Mouse (Mus musculus) liver, embryonic 15.5 days (tissue): ENCODE data around the gene Gm44790. TPM values are rescaled to one million over a fixed set of nuclear protein-coding genes. Genes with fewer than 3 reads are reported as not detected.
A peak's percentile ranks its signal among the peaks of the same experiment; 100 is the strongest.

Experiments
- ATAC-seq: fragments of 200-750 bp; cut with Nextera tagmentation; 2 replicates; pipeline ENCODE4 v1.8.0; 2017; ENCODE audit warnings: moderate number of reproducible peaks, mild to moderate bottlenecking, moderate library complexity; ENCODE audit not compliant: insufficient read depth
- H3K27ac ChIP-seq: fragments of 300-500 bp; sonication (generic); replicated peaks from 2 replicates; pipeline ENCODE4 v1.5.1; 2015; ENCODE audit warnings: mild to moderate bottlenecking, inconsistent platforms
- H3K27me3 ChIP-seq: fragments of 300-500 bp; sonication (generic); 2 replicates; pipeline ENCODE4 v1.6.1; 2015; ENCODE audit warnings: mild to moderate bottlenecking, inconsistent platforms
- H3K36me3 ChIP-seq: fragments of 300-500 bp; sonication (generic); replicated peaks from 2 replicates; pipeline ENCODE4 v1.6.1; 2015; ENCODE audit warnings: moderate library complexity, mild to moderate bottlenecking, inconsistent platforms
- H3K4me1 ChIP-seq: fragments of 300-500 bp; sonication (generic); replicated peaks from 2 replicates; pipeline ENCODE4 v1.6.1; 2015; ENCODE audit warnings: inconsistent platforms
- H3K4me2 ChIP-seq: fragments of 300-500 bp; sonication (generic); 2 replicates; pipeline ENCODE4 v1.6.1; 2015; ENCODE audit warnings: moderate library complexity, mild to moderate bottlenecking, inconsistent platforms
- H3K4me3 ChIP-seq: fragments of 300-500 bp; sonication (generic); replicated peaks from 2 replicates; pipeline ENCODE4 v1.5.1; 2015; ENCODE audit warnings: mild to moderate bottlenecking, inconsistent platforms
- H3K9ac ChIP-seq: fragments of 300-500 bp; sonication (generic); 2 replicates; pipeline ENCODE4 v1.6.1; 2015; ENCODE audit warnings: moderate library complexity, mild to moderate bottlenecking, inconsistent platforms
- H3K9me3 ChIP-seq: fragments of 300-500 bp; sonication (generic); replicated peaks from 2 replicates; pipeline ENCODE4 v1.6.1; 2016; ENCODE audit warnings: inconsistent platforms
- WGBS: fragments of 180-500 bp; shearing (Covaris S2); methylation state at CpG from one replicate; pipeline ENCODE4 v1.1.7; 2015; ENCODE audit warnings: mixed read lengths; ENCODE audit not compliant: insufficient replicate concordance; 5-methylcytosine and 5-hydroxymethylcytosine counted together
- polyA plus RNA-seq: library from polyadenylated mRNA; unstranded; fragments of >200 nt; fragmentation: Nextera tagmentation; extraction: Ambion mirVana; gene quantifications from 2 replicates; pipeline ENCODE4 v1.2.1, GENCODE M21; 2015

Gm44790 gene
- polyA plus RNA-seq, 1 experiment from 2014 or later = not detected

- WGBS = 81% methylated on average over 17 of the region's 17 CpGs
- Histone ChIP-seq H3K27ac (no peak overlapping the region), H3K4me1 (peaks cover 45% of the 10 kb centered on the region), H3K9me3 (no peaks in the 10 kb centered on the region), H3K27me3 (peaks cover 8% of the 10 kb centered on the region; the same call in 1 of the 2 replicates), H3K36me3 (peaks cover 49% of the 10 kb centered on the region), H3K4me2 (0 out of 2 replicates have a peak overlapping the region, but pooled peaks have one; percentile 97), H3K9ac (no peak overlapping the region), H3K4me3 (no peak overlapping the region)
- no peak for ATAC-seq
Observed at GRCm38 (mm10) chr6:86394078-86394720, 32.3 kb upstream of the Gm44790 start.

GRCm38 (mm10) chr6:86395021-86395420 lies 31.4 kb upstream of the Gm44790 start:
- 77% methylated on average over 9 of the region's 9 CpGs for WGBS
- 0 out of 2 replicates have a peak overlapping the region, but pooled peaks have one; percentile 10 for H3K9ac ChIP-seq
- no peaks in the 10 kb centered on the region for H3K9me3 ChIP-seq
- peaks cover 46% of the 10 kb centered on the region for H3K4me1 ChIP-seq
- ATAC-seq = no peak
- peak overlapping the region; percentile 94 for H3K4me3 ChIP-seq
- peaks cover 9% of the 10 kb centered on the region; the same call in 1 of the 2 replicates for H3K27me3 ChIP-seq
- H3K4me2 ChIP-seq = peak overlapping the region; percentile 97
- peak overlapping the region; percentile 29 for H3K27ac ChIP-seq
- H3K36me3 ChIP-seq = peaks cover 41% of the 10 kb centered on the region

- H3K9ac ChIP-seq = peak overlapping the region; percentile 80
- peak overlapping the region; percentile 94 for H3K4me3 ChIP-seq
- H3K4me1 ChIP-seq = peaks cover 54% of the 10 kb centered on the region
- ATAC-seq = no peak
- H3K36me3 ChIP-seq = peaks cover 32% of the 10 kb centered on the region
- H3K9me3 ChIP-seq = no peaks in the 10 kb centered on the region
- H3K27ac ChIP-seq = peak overlapping the region; percentile 90
- 12% methylated on average over 10 of the region's 10 CpGs for WGBS
- peaks cover 9% of the 10 kb centered on the region; the same call in 1 of the 2 replicates for H3K27me3 ChIP-seq
- H3K4me2 ChIP-seq = peak overlapping the region; percentile 97
Observed at GRCm38 (mm10) chr6:86395969-86396368, 30.5 kb upstream of the Gm44790 start.

GRCm38 (mm10) chr6:86396581-86397256 lies 29.7 kb upstream of the Gm44790 start, which contains the start of gene Pcyox1:
Gene Pcyox1, minus strand, starts transcription at chr6:86397154.
- Histone ChIP-seq H3K27me3 (peaks cover 9% of the 10 kb centered on the region; the same call in 1 of the 2 replicates), H3K36me3 (peaks cover 24% of the 10 kb centered on the region), H3K9me3 (no peaks in the 10 kb centered on the region), H3K27ac (peak within 1 kb of the TSS; percentile 90), H3K9ac (peak within 1 kb of the TSS; percentile 80), H3K4me3 (peak within 1 kb of the TSS; percentile 94), H3K4me1 (peaks cover 61% of the 10 kb centered on the region), H3K4me2 (peak within 1 kb of the TSS; percentile 97)
- under 1% methylated on average over 51 of the region's 51 CpGs for WGBS
- ATAC-seq = peak; percentile 87

- Histone ChIP-seq H3K27ac (peak overlapping the region; percentile 90), H3K36me3 (peaks cover 17% of the 10 kb centered on the region), H3K9me3 (no peaks in the 10 kb centered on the region), H3K9ac (peak overlapping the region; percentile 80), H3K27me3 (peaks cover 9% of the 10 kb centered on the region; the same call in 1 of the 2 replicates), H3K4me3 (peak overlapping the region; percentile 94), H3K4me2 (peak overlapping the region; percentile 97), H3K4me1 (peaks cover 62% of the 10 kb centered on the region)
- no peak for ATAC-seq
- WGBS = 4% methylated on average over 14 of the region's 14 CpGs
Observed at GRCm38 (mm10) chr6:86397257-86397980, 29.0 kb upstream of the Gm44790 start.

- H3K4me1 ChIP-seq = peaks cover 66% of the 10 kb centered on the region
- H3K9me3 ChIP-seq = no peaks in the 10 kb centered on the region
- no peak overlapping the region for H3K4me2 ChIP-seq
- H3K4me3 ChIP-seq = no peak overlapping the region
- peaks cover 5% of the 10 kb centered on the region; the same call in 1 of the 2 replicates for H3K36me3 ChIP-seq
- no peak overlapping the region for H3K27ac ChIP-seq
- ATAC-seq = no peak
- peaks cover 9% of the 10 kb centered on the region; the same call in 1 of the 2 replicates for H3K27me3 ChIP-seq
- no peak overlapping the region for H3K9ac ChIP-seq
- WGBS = 80% methylated on average over 2 of the region's 2 CpGs
Observed at GRCm38 (mm10) chr6:86398986-86399385, 27.5 kb upstream of the Gm44790 start.

- no peaks in the 10 kb centered on the region for H3K9me3 ChIP-seq
- ATAC-seq = no peak
- no peak overlapping the region for H3K9ac ChIP-seq
- H3K4me2 ChIP-seq = no peak overlapping the region
- H3K4me1 ChIP-seq = peaks cover 58% of the 10 kb centered on the region
- no peak overlapping the region for H3K27ac ChIP-seq
- H3K36me3 ChIP-seq = no peaks in the 10 kb centered on the region
- H3K4me3 ChIP-seq = no peak overlapping the region
- peaks cover 9% of the 10 kb centered on the region; the same call in 1 of the 2 replicates for H3K27me3 ChIP-seq
- WGBS = 58% methylated on average over 2 of the region's 2 CpGs
Observed at GRCm38 (mm10) chr6:86399995-86400394, 26.5 kb upstream of the Gm44790 start.

- Histone ChIP-seq H3K4me1 (peaks cover 59% of the 10 kb centered on the region), H3K36me3 (no peaks in the 10 kb centered on the region), H3K9ac (no peak overlapping the region), H3K27me3 (peaks cover 9% of the 10 kb centered on the region; the same call in 1 of the 2 replicates), H3K4me2 (peak overlapping the region; percentile 53), H3K4me3 (peak overlapping the region; percentile 26), H3K27ac (no peak overlapping the region), H3K9me3 (no peaks in the 10 kb centered on the region)
- 7% methylated on average over 9 of the region's 9 CpGs for WGBS
- ATAC-seq = no peak
Observed at GRCm38 (mm10) chr6:86400972-86401371, 25.5 kb upstream of the Gm44790 start.

GRCm38 (mm10) chr6:86402681-86403607 lies 23.5 kb upstream of the Gm44790 start:
- peak overlapping the region; percentile 95; the same call in 1 of the 2 replicates for H3K9ac ChIP-seq
- peaks cover 6% of the 10 kb centered on the region; the same call in 1 of the 2 replicates for H3K27me3 ChIP-seq
- peaks cover 6% of the 10 kb centered on the region; the same call in 1 of the 2 replicates for H3K36me3 ChIP-seq
- ATAC-seq = no peak
- no peaks in the 10 kb centered on the region for H3K9me3 ChIP-seq
- peaks cover 40% of the 10 kb centered on the region for H3K4me1 ChIP-seq
- H3K4me3 ChIP-seq = peak overlapping the region; percentile 92
- WGBS = 31% methylated on average over 12 of the region's 12 CpGs
- H3K4me2 ChIP-seq = peak overlapping the region; percentile 73
- no peak overlapping the region for H3K27ac ChIP-seq

GRCm38 (mm10) chr6:86403728-86404099 lies 22.7 kb upstream of the Gm44790 start:
- H3K27me3 ChIP-seq = peaks cover 5% of the 10 kb centered on the region; the same call in 1 of the 2 replicates
- peak overlapping the region; percentile 96 for H3K27ac ChIP-seq
- WGBS = under 1% methylated on average over 15 of the region's 15 CpGs
- peak overlapping the region; percentile 92 for H3K4me3 ChIP-seq
- no peaks in the 10 kb centered on the region for H3K9me3 ChIP-seq
- peak; percentile 61 for ATAC-seq
- H3K9ac ChIP-seq = peak overlapping the region; percentile 95; the same call in 1 of the 2 replicates
- H3K36me3 ChIP-seq = peaks cover 6% of the 10 kb centered on the region; the same call in 1 of the 2 replicates
- peaks cover 40% of the 10 kb centered on the region for H3K4me1 ChIP-seq
- peak overlapping the region; percentile 73 for H3K4me2 ChIP-seq
